Mouse (Mus musculus) ES-E14 (cell line): Measurements from ENCODE around the gene 1700022I11Rik. TPM values are rescaled to one million over a fixed set of nuclear protein-coding genes. Genes with fewer than 3 reads are reported as not detected.
"Not testable (repeated sequence)": the region's sequence is repeated elsewhere in the genome, so short reads cannot be mapped to it uniquely, and the experiment has no call there.

Source experiments
- DNase-seq: peaks from one replicate; pipeline ENCODE4 v3.0.0-alpha.2; 2013; ENCODE audit warnings: low read depth, low spot score
- H3K27ac ChIP-seq: 2 replicates; pipeline ENCODE4 v1.5.1; 2012; ENCODE audit warnings: low read depth, mild to moderate bottlenecking, low read length, moderate library complexity, mixed read lengths; ENCODE audit not compliant: poor library complexity, insufficient read depth, severe bottlenecking
- H3K36me3 ChIP-seq: 2 replicates; pipeline ENCODE4 v1.6.1; 2012; ENCODE audit warnings: mild to moderate bottlenecking, low read length, moderate library complexity, mixed read lengths; ENCODE audit not compliant: control insufficient read depth, poor library complexity, insufficient read depth, severe bottlenecking
- H3K4me1 ChIP-seq, 2 experiments: fragments of 150-350 bp in 1 of 2; sonication (generic) in 1 of 2; 2 replicates each; pipeline ENCODE4 v1.6.1; 2012; ENCODE audit warnings: low read length in 2 of 2, mild to moderate bottlenecking in 1 of 2, mixed read lengths in 1 of 2; ENCODE audit not compliant: control insufficient read depth in 2 of 2, insufficient read depth in 2 of 2, poor library complexity in 1 of 2
- H3K4me3 ChIP-seq, 2 experiments: fragments of 150-350 bp in 1 of 2; sonication (generic) in 1 of 2; 2 replicates each; pipeline ENCODE4 v1.5.1; 2012; ENCODE audit warnings: low read length in 2 of 2, low read depth in 1 of 2, mild to moderate bottlenecking in 1 of 2, mixed read lengths in 1 of 2; ENCODE audit not compliant: insufficient read depth in 1 of 2, poor library complexity in 1 of 2, severe bottlenecking in 1 of 2
- H3K9ac ChIP-seq: 2 replicates; pipeline ENCODE4 v1.6.1; 2012; ENCODE audit warnings: low read depth, mild to moderate bottlenecking, low read length, mixed read lengths; ENCODE audit not compliant: poor library complexity, insufficient read depth, severe bottlenecking
- H3K9me3 ChIP-seq: fragments of 150-350 bp; sonication (generic); 2 replicates; pipeline ENCODE4 v1.6.1; 2012; ENCODE audit warnings: low read depth, mild to moderate bottlenecking, low read length; ENCODE audit not compliant: control insufficient read depth, insufficient read depth
- CHD2 ChIP-seq: IDR thresholded peaks from 2 replicates; pipeline ENCODE4 v1.6.1; 2014; ENCODE audit warnings: mild to moderate bottlenecking, low read depth, low read length, inconsistent platforms
- HCFC1 ChIP-seq: IDR thresholded peaks from 2 replicates; pipeline ENCODE4 v1.6.1; 2012; ENCODE audit warnings: low read length, inconsistent platforms, borderline replicate concordance; ENCODE audit not compliant: insufficient read depth
- MAFK ChIP-seq: IDR thresholded peaks from 2 replicates; pipeline ENCODE4 v1.6.1; 2014; ENCODE audit warnings: mild to moderate bottlenecking, low read depth, low read length, inconsistent platforms; ENCODE audit not compliant: insufficient read depth
- ZC3H11A ChIP-seq: IDR thresholded peaks from 2 replicates; pipeline ENCODE4 v1.6.1; 2012; ENCODE audit warnings: low read depth, mild to moderate bottlenecking, inconsistent platforms, low read length, borderline replicate concordance
- ZNF384 ChIP-seq: IDR thresholded peaks from 2 replicates; pipeline ENCODE4 v1.6.1; 2012; ENCODE audit warnings: low read depth, low read length, inconsistent platforms
- in situ Hi-C, 2 experiments: fragments of 600-800 bp; cut with MboI; formaldehyde crosslinking; loops; one replicate each; pipeline ENCODE4 v1.15.1; 2025; ENCODE audit warnings: low sequenced_read_pairs in 2 of 2, inconsistent platforms in 1 of 2; ENCODE audit not compliant: unreplicated experiment in 2 of 2
- total RNA-seq: library from RNA; depleted of rRNA; stranded (reverse); fragments of 300-350 nt; gene quantifications from 2 replicates; pipeline ENCODE4 v1.2.3, GENCODE M21; 2012

Gene 1700022I11Rik
- total RNA-seq, 1 experiment: 0.58 TPM

- H3K4me1 ChIP-seq: peaks cover 0 to 5% of the 10 kb centered on the region in 2 experiments; a peak in 2 of 4 replicates
- in situ Hi-C loops: loop anchor here (5.0 kb wide), 1 partner anchor 86 kb away; no protein-coding TSS in a partner anchor
- H3K4me3 ChIP-seq: no peak overlapping the region
- H3K36me3 ChIP-seq: no peaks in the 10 kb centered on the region
- no peak overlapping the region for H3K27ac ChIP-seq
- H3K9ac ChIP-seq: no peak overlapping the region
- H3K9me3 ChIP-seq: no peaks in the 10 kb centered on the region
- TF ChIP-seq ZNF384: peak; percentile 39; the same call in 1 of the 2 replicates
- TF ChIP-seq CHD2: no peak
- DNase-seq: no peak
Measured at GRCm38 (mm10) chr4:42963480-42963879, 5.9 kb upstream of the 1700022I11Rik start.

DNA sequence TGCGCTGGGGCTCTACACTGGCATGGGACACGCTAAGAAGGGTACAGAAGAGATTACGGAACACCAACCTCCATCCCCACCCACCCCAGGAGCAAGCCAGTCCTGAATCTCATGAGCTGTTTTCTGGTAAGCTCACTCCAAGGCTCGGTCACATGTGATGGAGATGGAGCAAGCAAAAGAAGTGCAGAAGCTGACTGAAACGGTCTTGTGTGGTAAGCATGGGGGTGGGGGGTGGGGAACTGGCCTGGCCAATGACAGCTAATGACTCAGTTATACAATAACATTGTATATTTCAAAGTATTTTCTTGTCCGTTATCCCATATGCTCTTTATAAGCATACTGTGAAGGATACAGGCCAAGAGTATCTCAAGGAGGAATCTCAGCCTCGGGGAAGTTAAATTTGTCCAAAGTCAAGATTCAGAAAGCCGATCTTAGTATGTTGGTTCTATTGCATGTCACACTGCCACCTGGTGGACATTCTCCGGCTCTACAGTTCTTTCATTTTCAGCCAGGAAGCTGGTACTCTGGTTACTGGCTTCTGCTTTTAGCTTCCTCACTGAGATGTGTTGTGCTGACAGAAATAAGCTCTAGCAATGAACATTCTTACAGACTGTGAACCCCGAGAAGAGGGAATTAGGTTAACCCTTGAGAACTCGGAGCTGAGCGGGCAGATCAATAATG is 4.2 kb upstream of the 1700022I11Rik start:
- TF ChIP-seq MAFK (no peak), ZC3H11A (peak; percentile 47; the same call in 1 of the 2 replicates)
- in situ Hi-C loops: no loop called here
- Histone ChIP-seq H3K4me1 (peaks cover 0 to 5% of the 10 kb centered on the region in 2 experiments; a peak in 2 of 4 replicates), H3K27ac (no peak overlapping the region), H3K9ac (no peak overlapping the region), H3K9me3 (no peaks in the 10 kb centered on the region), H3K36me3 (no peaks in the 10 kb centered on the region), H3K4me3 (no peak overlapping the region)
- DNase-seq: peak; percentile 62

DNA sequence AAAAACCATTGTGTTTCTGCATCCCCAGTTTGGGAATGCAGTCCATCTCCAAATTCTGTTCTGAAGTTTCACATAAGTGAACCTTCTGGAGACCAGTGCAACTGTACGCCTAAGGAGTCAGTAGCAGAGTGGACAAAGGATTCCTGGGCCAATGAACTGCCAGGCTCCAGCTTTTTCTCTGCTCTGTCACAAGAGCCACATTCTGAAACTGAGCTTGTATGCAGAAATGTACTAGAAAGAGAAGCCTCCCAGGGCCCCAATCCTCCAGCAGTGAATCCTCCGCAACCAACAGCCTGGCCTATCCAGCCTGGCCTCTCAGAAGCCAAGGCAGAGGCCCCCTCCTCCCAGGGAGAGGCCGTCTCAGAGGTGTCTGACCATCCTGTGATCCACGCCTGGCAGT is 3.5 kb downstream of the 1700022I11Rik start:
- no peaks in the 10 kb centered on the region for H3K36me3 ChIP-seq
- no peaks in the 10 kb centered on the region for H3K4me1 ChIP-seq
- H3K9ac ChIP-seq: no peak overlapping the region
- no peak overlapping the region for H3K27ac ChIP-seq
- in situ Hi-C loops: no loop called here
- H3K4me3 ChIP-seq: no peak overlapping the region
- DNase-seq: no peak
- TF ChIP-seq CHD2 (no peak), ZNF384 (no peak), HCFC1 (no peak), ZC3H11A (no peak), MAFK (no peak)
- H3K9me3 ChIP-seq: no peaks in the 10 kb centered on the region

GRCm38 (mm10) chr4:42973868-42974267 is 4.5 kb downstream of the 1700022I11Rik start:
- in situ Hi-C loops: no loop called here
- Histone ChIP-seq H3K4me1 (no peaks in the 10 kb centered on the region), H3K27ac (no peak overlapping the region), H3K36me3 (no peaks in the 10 kb centered on the region), H3K9ac (no peak overlapping the region), H3K9me3 (no peaks in the 10 kb centered on the region), H3K4me3 (no peak overlapping the region)
- DNase-seq: no peak
- TF ChIP-seq HCFC1: no peak
- TF ChIP-seq ZNF384: no peak
- no peak for TF ChIP-seq CHD2
- no peak for TF ChIP-seq ZC3H11A
- no peak for TF ChIP-seq MAFK

- no peak overlapping the region for H3K4me3 ChIP-seq
- H3K9ac ChIP-seq: no peak overlapping the region
- H3K4me1 ChIP-seq: no peaks in the 10 kb centered on the region
- no peaks in the 10 kb centered on the region for H3K9me3 ChIP-seq
- DNase-seq: no peak
- TF ChIP-seq MAFK (no peak), ZNF384 (peak; percentile 93)
- H3K36me3 ChIP-seq: peaks cover 9% of the 10 kb centered on the region
- in situ Hi-C loops: no loop called here
- no peak overlapping the region for H3K27ac ChIP-seq
Measured at GRCm38 (mm10) chr4:42978062-42978461, 8.7 kb downstream of the 1700022I11Rik start.

- H3K9ac ChIP-seq, DNase-seq, H3K4me3 ChIP-seq, H3K9me3 ChIP-seq, H3K4me1 ChIP-seq, H3K27ac ChIP-seq, in situ Hi-C loops: not testable (repeated sequence)
- H3K36me3 ChIP-seq: peaks cover 22% of the 10 kb centered on the region
Measured at GRCm38 (mm10) chr4:42980467-42980866, 11.1 kb downstream of the 1700022I11Rik start.
